Comparison of ENCODE assay signal across 8 mouse cellular contexts in the genomic region with DNA sequence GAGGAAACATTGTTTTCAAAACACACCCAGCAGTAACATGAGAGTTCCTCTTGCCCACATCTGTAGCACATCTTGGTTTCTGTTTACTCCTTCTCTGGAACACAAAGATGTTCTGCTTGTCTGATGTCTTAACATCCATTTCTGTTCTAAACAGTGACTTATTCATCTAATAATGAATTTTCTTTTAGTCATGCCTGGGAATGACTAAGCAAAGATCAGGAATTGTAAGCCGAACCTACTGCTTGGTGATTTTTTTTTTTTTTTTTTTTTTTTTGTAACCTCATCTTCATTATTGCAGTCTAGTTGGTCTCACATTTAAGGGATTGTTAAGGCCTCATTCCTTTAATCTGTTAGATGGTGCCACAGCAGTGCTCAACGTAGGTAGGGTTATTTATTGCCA. TPM values are rescaled to one million over a fixed set of nuclear protein-coding genes. Genes with fewer than 3 reads are reported as not detected.
DNase-seq lines count a peak whose midpoint lies in the region; ATAC-seq and TF ChIP-seq lines count a peak whose summit lies in the region.

No protein-coding gene starts in this region.

- peaks cover 8% of the 10 kb centered on the region for H3K4me1 ChIP-seq in cerebellum, adult 2 months (ENCODE audit: control insufficient read depth, insufficient read depth, low read length)
- H3K4me1 ChIP-seq in neural tube, embryonic 11.5 days (ENCODE audit: control insufficient read depth, insufficient read depth, low read length) = peaks cover 7% of the 10 kb centered on the region; the same call in 1 of the 2 replicates
- H3K4me1 ChIP-seq in limb, embryonic 14.5 days (ENCODE audit: control insufficient read depth, insufficient read depth, low read length) = peaks cover 8% of the 10 kb centered on the region; the same call in 1 of the 2 replicates
- peaks cover 14% of the 10 kb centered on the region for H3K4me1 ChIP-seq in stomach, embryonic 16.5 days (ENCODE audit: control insufficient read depth, insufficient read depth, low read length)

- no peak for ATAC-seq in neural tube, embryonic 11.5 days (ENCODE audit: insufficient read depth, low FRiP score, low TSS enrichment)
- no peak for ATAC-seq in limb, embryonic 14.5 days (ENCODE audit: low FRiP score, low read depth)
- no peak for ATAC-seq in stomach, embryonic 16.5 days (ENCODE audit: insufficient read depth, low FRiP score)

- DNase-seq in cerebellum, adult 2 months = no peak
- DNase-seq in cerebellum, postnatal 14 days = no peak
- DNase-seq in neural tube, embryonic 11.5 days (ENCODE audit: low spot score) = no peak
- no peak for DNase-seq in neural tube, embryonic 10.5 days (ENCODE audit: extremely low spot score, low spot score)
- DNase-seq in limb, embryonic 14.5 days (ENCODE audit: low spot score) = no peak
- no peak for DNase-seq in layer of hippocampus, adult 9-10 months (ENCODE audit: low spot score)
- DNase-seq in thymus, postnatal 36 days = no peak

- TF ChIP-seq POLR2A in cerebellum, adult 2 months (IDR thresholded peaks at IDR 0.05; ENCODE audit: borderline replicate concordance, insufficient read depth, low read length) = no peak
- TF ChIP-seq POLR2A in limb, embryonic 14.5 days (IDR thresholded peaks at IDR 0.05; ENCODE audit: borderline replicate concordance, extremely low read depth, insufficient read depth, insufficient read length) = no peak

- no peaks in the 10 kb centered on the region for H3K9me3 ChIP-seq in neural tube, embryonic 11.5 days (ENCODE audit: control insufficient read depth, low read length)
- no peaks in the 10 kb centered on the region for H3K9me3 ChIP-seq in limb, embryonic 14.5 days (ENCODE audit: control insufficient read depth, low read length)
- H3K9me3 ChIP-seq in stomach, embryonic 16.5 days (replicated peaks; ENCODE audit: control insufficient read depth, low read length) = no peaks in the 10 kb centered on the region

- H3K27me3 ChIP-seq in cerebellum, adult 2 months (ENCODE audit: control insufficient read depth, insufficient read depth, low read length) = no peaks in the 10 kb centered on the region
- no peaks in the 10 kb centered on the region for H3K27me3 ChIP-seq in neural tube, embryonic 11.5 days (ENCODE audit: control insufficient read depth, insufficient read depth, low read length)
- H3K27me3 ChIP-seq in limb, embryonic 14.5 days (ENCODE audit: control insufficient read depth, insufficient read depth, low read length) = no peaks in the 10 kb centered on the region
- H3K27me3 ChIP-seq in stomach, embryonic 16.5 days (ENCODE audit: control insufficient read depth, insufficient read depth, low read length) = no peaks in the 10 kb centered on the region

- peak overlapping the region; percentile 52; the same call in 1 of the 2 replicates for H3K27ac ChIP-seq in cerebellum, adult 2 months (ENCODE audit: insufficient read depth, low read length)
- no peak overlapping the region for H3K27ac ChIP-seq in neural tube, embryonic 11.5 days (ENCODE audit: low read depth, low read length)
- no peak overlapping the region for H3K27ac ChIP-seq in limb, embryonic 14.5 days (replicated peaks; ENCODE audit: low read depth, low read length)
- H3K27ac ChIP-seq in stomach, embryonic 16.5 days (ENCODE audit: low read length) = peak overlapping the region; percentile 89; the same call in 1 of the 2 replicates

- H3K4me2 ChIP-seq in neural tube, embryonic 11.5 days (ENCODE audit: low read depth) = peak overlapping the region; percentile 41
- H3K4me2 ChIP-seq in limb, embryonic 14.5 days (replicated peaks; ENCODE audit: low read depth, low read length, severe bottlenecking) = 0 out of 2 replicates have a peak overlapping the region, but pooled peaks have one; percentile 53
- peak overlapping the region; percentile 61; the same call in 1 of the 2 replicates for H3K4me2 ChIP-seq in stomach, embryonic 16.5 days (ENCODE audit: low read depth, low read length)

- H3K4me3 ChIP-seq in cerebellum, adult 2 months (replicated peaks; ENCODE audit: insufficient read depth, low read depth, low read length) = no peak overlapping the region
- no peak overlapping the region for H3K4me3 ChIP-seq in neural tube, embryonic 11.5 days (ENCODE audit: low read depth, low read length)
- no peak overlapping the region for H3K4me3 ChIP-seq in limb, embryonic 14.5 days (replicated peaks; ENCODE audit: low read length)
- H3K4me3 ChIP-seq in stomach, embryonic 16.5 days (replicated peaks; ENCODE audit: low read length) = no peak overlapping the region; the same call in 1 of the 2 replicates

- H3K36me3 ChIP-seq in neural tube, embryonic 11.5 days (ENCODE audit: control insufficient read depth, insufficient read depth, low read length) = peaks cover 4% of the 10 kb centered on the region; the same call in 1 of the 2 replicates
- H3K36me3 ChIP-seq in limb, embryonic 14.5 days (ENCODE audit: control insufficient read depth, insufficient read depth, low read length) = peaks cover 22% of the 10 kb centered on the region
- H3K36me3 ChIP-seq in stomach, embryonic 16.5 days (ENCODE audit: control insufficient read depth, insufficient read depth, low read length) = peaks cover 10% of the 10 kb centered on the region

- TF ChIP-seq CTCF in cerebellum, adult 2 months (IDR thresholded peaks at IDR 0.05; ENCODE audit: borderline replicate concordance, insufficient read depth, low read depth, low read length) = no peak

- 91% methylated on average over 2 of the region's 2 CpGs for WGBS in cerebellum, adult 2 months
- 59% methylated on average over 2 of the region's 2 CpGs for WGBS in neural tube, embryonic 11.5 days
- WGBS in limb, embryonic 14.5 days = 49% methylated on average over 2 of the region's 2 CpGs
- WGBS in stomach, embryonic 16.5 days = 56% methylated on average over 2 of the region's 2 CpGs

- no peak overlapping the region for H3K9ac ChIP-seq in neural tube, embryonic 11.5 days (ENCODE audit: low read length)
- H3K9ac ChIP-seq in limb, embryonic 14.5 days (ENCODE audit: low read depth, low read length, severe bottlenecking) = no peak overlapping the region
- peak overlapping the region; percentile 66; the same call in 1 of the 2 replicates for H3K9ac ChIP-seq in stomach, embryonic 16.5 days (ENCODE audit: low read length)

RNA-seq across cellular contexts. Expression of gene Zwint, which starts 0.8 kb away (rescaled TPM):
- polyA plus RNA-seq in cerebellum, adult 2 months (2012; rRNA removed) = 985 and 1,069 TPM in 2 replicates
- polyA plus RNA-seq in neural tube, embryonic 11.5 days (2014; fragmentation: Nextera tagmentation; extraction: Ambion mirVana) = 422 and 426 TPM in 2 replicates
- 176 and 185 TPM in 2 replicates for polyA plus RNA-seq in limb, embryonic 14.5 days (2012; rRNA removed)
- 209 and 217 TPM in 2 replicates for polyA plus RNA-seq in limb, embryonic 14.5 days (2014; fragmentation: Nextera tagmentation; extraction: Ambion mirVana)
- 181 and 188 TPM in 2 replicates for polyA plus RNA-seq in stomach, embryonic 16.5 days (2015; fragmentation: Nextera tagmentation; extraction: Ambion mirVana)

Comparison
In these comparisons a context has a peak if more than half of its experiments do, and no peak if none do; other contexts are left out.
1. H3K27ac ChIP-seq: peak in cerebellum, adult 2 months (single experiment) and stomach, embryonic 16.5 days (single experiment); none in neural tube, embryonic 11.5 days (single experiment) and limb, embryonic 14.5 days (single experiment).
2. Peak in every context shown above with its lines, with median percentiles within 50 percentile points of each other: H3K4me2 ChIP-seq.